Mouse (Mus musculus) hematopoietic stem cell, adult 5-6 weeks (primary cell): ENCODE results near the gene Egfl8. TPM values are rescaled to one million over a fixed set of nuclear protein-coding genes. Genes with fewer than 3 reads are reported as not detected.

Source experiments
- ATAC-seq, 2 experiments: fragments of 125-278 bp in 1 of 2; replicated peaks in 1 of 2; 2 replicates each; pipeline ENCODE4 v1.8.0; 2016 to 2017; ENCODE audit warnings: inconsistent platforms in 2 of 2, mild to moderate bottlenecking in 2 of 2, moderate number of reproducible peaks in 2 of 2, low read depth in 1 of 2, moderate TSS enrichment in 1 of 2; ENCODE audit not compliant: low FRiP score in 2 of 2, poor library complexity in 2 of 2, severe bottlenecking in 2 of 2, insufficient read depth in 1 of 2, low TSS enrichment in 1 of 2
- total RNA-seq: library from RNA; stranded (forward); fragments of 172-1452, 232-1000 nt; gene quantifications from 2 replicates; pipeline ENCODE4 v1.2.3, GENCODE M21; 2017

Egfl8 gene
- total RNA-seq = 1.3 and 4.5 TPM in 2 replicates

DNA sequence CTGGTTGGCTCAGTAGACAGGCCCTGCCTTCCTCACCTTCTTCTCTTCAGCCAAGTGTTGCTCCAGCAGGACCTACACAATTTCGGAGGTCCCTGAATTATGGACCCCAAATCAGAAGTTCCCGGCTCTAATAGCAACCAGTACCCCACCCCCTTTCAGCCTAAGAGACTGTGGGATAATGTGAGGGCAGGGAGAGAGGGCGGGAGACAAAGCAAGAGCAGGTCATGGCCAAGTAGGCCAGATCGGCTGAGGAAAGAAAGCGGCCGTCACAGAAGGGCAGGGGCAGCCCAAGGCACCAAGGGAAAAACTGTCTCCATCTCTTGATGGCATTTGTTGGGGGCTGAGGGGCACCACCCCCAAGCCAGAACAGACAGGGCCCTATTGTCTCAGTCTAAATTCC is at the start of gene Egfl8:
TSS of gene Egfl8 (minus strand) at position 101 of the 400 bp plus-strand sequence.
- ATAC-seq = no peak

DNA sequence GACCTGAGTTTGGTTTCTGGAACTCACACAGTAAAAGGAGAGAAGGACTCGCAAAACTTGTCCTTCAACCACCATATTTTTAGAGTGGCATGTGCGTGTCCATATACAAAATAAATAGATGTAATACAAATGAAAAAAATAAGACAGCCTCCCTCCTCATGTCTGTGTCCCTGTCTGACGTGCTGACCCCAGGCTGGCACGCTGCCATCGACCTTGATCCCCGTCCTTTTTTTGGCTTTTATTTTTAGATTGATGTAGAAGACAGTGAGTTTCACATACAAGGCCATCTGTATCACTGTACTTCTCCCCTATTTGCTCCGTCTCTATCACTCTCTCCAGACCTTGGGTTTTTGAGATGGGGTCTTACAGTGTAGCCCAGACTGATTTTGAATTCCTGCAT is 48.7 kb upstream of the Egfl8 start:
- no peak for ATAC-seq

DNA sequence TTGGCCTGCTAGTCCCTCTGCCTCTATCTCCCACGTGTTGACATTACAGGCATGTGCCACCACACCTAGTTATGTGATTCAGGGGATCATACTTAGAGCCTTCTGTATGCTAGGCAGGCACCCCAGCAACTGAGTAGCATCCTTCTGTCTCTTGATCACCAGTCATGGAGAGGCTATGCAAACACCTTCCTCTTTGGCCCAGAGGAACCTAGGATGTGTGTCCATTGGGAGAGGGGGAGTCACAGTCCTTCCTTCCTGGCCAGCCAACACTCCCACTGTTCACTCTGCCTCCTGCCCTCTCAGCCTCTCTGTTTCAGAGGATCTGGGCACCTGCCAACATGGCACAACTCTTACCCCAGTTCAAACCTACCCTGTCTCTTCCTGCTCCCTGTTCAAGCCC is 47.8 kb upstream of the Egfl8 start:
- ATAC-seq = no peak

DNA sequence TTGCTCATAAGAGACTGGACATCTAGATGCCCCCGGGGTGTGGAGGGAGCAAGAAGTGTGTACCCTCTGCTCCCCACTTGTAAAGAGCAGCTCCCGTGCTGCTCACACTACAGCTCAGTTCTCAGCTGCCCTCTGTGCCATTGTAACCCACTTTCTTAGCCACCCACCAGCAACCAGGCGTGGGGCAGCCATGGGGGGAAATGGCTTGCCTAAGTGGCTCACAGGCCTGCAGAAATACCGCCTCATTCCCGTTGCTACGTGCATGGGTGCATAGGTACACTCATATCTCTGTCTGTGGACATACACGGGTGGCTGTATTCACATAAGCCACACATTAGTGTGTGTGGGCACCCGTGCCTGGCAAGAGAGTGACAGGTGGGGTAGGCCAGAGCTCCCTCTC is 47.2 kb upstream of the Egfl8 start:
- ATAC-seq = no peak

DNA sequence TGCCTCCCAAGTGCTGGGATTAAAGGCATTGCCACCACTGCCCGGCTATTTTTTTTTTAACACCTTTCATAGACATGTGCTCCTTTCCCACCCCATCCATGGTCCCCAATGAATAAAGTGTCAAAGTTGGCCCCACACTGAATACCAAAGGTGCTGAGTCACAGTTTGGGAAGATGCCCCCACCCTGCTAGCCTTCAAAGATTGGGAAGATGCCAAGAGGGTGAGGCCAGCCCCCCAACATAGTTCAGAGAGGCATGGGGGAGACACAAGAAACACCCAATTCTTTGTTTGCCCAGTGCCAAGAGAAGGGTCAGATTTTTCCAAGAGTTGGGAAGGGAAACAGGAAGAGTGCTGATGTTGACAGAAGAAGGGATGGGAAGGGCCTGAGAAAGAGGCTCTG is 46.7 kb upstream of the Egfl8 start:
- ATAC-seq = no peak

DNA sequence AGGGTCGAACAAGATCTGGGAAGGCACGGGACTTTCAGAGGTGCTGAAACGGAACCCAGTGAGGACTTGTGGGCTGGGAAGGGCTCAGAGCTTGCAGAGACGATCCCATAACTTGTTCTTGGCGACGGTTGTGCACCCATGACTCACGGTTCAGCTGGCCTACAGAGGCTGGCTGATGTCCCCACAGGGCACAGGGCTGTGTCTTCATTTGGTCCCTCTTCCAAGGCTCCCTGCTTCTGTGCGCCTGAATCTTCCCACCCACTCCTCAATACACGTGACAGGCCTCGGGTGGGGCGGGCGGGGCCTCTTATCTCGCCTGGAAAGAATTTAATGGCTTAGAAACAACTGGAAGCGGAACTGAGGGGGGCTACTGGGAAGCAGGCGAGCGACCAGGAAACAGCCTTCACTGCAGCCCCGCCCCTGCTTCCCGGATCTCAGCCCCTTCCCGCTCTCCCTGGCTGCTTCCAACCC is 45.4 kb upstream of the Egfl8 start:
- no peak for ATAC-seq

DNA sequence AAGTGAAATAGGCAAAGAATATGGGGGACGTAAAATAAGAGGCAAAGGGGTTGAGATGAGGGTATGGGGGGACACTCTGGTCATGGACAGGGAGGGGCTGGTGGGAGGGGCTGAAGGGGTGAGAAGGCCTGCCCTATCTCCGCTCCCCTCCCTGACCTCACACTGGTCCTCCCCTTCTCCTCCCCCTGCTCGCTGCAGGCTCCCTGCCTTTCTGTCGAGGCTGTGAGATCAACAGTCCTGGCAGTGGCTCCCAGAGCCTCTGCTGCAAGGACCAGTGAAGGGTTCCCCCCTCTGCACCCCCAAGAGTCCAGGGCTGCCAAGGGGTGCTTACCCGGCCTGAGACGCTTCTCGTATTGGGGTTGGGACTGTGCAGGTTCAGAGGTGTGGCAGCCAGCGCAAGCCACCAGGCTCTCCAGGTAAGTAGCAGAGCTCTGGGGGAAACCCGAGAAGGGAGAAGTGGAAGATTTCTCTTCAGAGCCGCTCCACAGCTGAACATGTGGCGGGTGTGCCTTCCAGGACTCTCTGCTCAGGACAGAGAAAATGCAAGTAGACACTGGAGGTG is 44.6 kb upstream of the Egfl8 start:
- no peak for ATAC-seq

DNA sequence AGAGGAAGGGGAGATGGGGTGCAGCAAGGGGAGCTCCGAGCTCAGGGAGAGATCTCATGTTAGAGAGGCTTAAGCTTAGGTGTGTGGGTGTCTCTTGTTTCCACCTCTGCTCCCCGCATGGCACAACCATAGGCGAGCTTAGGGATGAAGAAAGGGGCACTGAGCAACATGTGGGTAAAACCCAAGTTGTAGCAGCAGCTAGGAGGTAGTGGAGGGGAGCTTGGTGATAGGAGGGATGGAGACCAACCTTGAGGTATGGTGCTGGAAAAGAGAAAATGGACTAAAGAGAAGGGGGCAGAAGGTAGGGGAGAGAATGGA is 44.1 kb upstream of the Egfl8 start:
- ATAC-seq = no peak

DNA sequence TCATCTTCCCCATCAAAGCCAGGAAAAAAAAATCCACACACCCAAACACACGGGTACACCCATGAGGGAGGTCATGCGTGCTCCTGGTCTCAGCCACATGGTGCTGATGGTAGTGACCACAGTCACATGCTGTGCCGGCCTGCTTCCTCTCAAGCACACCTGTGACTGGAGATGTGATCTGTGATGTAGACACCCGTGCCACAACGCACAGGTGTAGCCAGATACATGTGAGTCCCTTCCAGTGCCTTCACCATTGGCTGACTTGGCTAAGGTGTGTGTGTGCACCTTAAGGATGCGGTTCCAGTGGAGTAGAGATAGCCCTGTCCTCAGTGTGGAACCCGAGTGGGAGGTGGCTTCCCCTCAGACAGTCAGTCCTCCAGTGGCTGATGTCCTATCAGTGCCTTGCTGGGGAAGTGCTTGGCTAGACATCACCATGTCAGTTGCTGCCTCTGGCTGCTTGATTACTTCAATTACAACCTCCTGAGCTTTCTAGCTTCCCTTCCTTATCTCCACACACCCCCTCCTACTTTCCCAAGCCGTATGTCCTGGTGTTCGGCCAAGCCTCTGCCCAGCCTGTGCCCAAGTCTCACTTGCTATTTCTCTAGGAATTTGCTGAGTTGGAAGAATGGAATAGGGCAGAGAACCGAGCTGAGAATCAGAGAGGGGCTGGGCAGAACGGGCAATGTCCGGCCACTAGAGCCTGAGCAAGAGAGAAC is 43.6 kb upstream of the Egfl8 start:
- no peak for ATAC-seq

DNA sequence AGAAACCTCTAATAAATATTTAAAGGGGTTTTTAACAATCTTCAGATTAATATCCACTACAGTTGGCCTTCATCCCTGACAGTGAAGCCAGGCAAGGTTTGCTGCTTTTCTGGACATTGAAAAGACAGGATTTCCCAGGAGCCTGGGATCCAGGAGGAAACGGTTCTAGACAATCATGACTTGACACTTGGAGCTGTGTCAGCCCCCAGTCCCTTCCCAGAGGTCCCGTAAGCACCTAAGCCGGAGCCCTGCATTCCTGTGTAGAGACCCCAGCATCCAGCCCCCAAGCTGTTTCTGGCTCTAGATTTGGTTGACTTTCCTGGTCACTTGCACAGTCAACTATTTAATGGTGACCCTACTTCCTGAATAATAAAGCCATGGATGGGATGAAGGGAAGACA is 42.8 kb upstream of the Egfl8 start:
- ATAC-seq = no peak

DNA sequence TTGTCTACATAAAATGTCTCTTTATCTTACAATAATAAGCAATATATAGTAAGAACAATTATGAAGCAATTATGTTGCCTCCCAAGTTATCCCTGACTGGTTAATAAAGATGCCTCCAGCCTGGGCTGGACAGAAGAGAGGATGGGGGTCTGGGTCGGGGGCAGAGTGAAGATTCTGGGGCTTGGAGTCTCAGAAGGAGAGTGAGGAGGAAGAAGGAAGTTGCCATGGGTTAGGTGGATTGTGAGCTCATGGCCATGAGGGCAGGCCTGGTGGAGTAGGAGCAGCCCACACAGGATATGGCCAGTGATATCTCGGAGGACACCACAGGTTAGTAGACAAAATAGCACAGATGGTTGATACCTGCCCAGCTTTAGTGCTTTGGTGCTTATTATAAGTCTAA is 42.4 kb upstream of the Egfl8 start:
- ATAC-seq = no peak

DNA sequence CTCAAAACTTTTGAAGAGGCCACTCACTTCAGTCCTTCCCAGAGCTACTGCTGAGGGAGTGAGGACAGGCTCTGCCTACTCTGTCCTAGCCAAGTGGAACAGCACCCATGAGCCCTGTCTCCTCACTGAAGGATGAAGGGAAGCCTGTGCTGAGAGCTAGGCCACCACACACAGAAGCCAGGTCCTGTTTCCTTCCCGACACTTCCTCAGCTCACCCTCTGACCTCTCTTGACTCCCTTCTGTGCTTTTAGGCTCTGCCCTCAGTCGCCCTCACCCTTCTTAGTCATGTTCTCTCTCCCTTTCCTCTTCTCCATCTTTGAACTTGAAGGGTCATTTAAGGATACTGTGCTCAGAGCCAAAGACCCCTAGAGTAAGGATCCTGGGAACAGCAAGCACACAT is 41.5 kb upstream of the Egfl8 start:
- no peak for ATAC-seq

DNA sequence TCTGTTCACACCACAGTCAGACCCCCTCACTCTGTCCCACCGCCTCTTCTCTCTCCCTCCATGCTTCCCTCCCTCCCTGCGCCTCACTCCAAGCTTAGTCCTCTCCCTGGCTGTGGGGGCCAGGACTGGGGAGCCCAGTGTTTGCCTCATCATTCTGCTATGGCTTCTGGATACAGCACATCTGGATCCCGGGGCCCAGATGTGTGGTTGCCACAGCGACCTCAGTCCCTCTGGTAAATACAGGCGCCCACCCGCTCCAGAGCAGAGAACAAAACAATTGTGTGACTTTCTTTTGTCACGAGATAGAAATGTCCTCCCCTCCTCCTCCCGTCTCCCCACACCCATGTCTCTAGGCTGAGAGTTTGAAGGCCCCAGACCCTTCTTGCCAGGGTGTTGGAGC is 40.9 kb upstream of the Egfl8 start:
- ATAC-seq = no peak

DNA sequence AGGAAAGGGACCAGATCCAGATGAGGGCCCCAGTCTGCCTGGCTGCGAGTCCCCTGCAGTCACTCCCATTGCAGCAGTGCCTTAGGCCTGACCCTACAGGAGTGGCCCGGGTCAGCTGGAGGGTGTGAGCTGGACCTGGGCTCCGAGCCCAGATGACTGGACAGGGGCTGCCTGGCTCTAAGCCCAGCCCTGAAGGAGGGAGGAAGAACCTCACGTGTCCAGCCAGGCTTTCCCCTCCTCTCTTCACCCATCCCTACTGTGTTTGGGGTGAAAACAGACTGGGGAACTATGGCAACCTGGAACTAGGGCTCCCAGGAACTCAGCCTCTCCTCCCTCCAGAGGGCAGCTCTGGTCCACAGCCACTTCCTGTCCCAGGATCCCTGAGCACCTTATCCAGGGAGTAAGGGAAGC is 39.8 kb upstream of the Egfl8 start:
- ATAC-seq = no peak

DNA sequence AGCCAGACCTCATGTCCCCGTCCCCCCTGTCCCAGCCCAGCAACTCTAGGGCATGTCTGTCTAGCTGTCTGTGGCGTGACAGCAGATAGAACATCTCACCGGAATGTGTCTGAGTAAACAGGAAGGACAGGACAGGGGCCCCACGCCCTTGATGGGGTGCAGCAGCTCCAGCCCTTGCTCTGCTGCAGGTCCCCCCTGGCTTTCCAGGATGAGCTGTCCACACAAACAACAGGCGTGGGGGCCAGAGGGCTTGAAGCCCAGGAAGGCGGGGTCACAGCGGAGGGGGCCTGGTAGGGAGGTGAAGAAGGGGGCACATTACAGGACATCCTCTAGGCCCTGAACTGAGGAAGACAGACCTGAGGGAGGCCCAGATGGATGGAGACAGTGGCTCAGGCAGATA is 39.4 kb upstream of the Egfl8 start:
- ATAC-seq = no peak

DNA sequence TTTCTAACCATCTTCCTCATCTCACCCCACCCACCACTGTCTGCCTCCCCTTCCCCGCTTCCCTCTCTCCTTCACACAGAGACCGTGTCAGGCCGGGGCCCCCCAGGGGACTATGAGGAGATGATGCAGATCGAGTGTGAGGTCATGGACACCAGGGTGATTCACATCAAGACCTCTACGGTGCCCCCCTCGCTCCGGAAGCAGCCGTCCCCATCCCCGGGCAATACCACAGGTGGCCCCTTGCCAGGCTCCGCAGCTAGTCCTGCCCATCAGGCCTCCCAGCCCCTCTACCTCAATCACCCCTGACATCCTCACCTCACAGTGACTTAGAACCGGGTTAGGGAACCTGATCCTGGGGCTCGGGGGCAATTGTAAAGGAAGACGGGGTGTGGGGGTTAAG is 38.6 kb upstream of the Egfl8 start:
- no peak for ATAC-seq

DNA sequence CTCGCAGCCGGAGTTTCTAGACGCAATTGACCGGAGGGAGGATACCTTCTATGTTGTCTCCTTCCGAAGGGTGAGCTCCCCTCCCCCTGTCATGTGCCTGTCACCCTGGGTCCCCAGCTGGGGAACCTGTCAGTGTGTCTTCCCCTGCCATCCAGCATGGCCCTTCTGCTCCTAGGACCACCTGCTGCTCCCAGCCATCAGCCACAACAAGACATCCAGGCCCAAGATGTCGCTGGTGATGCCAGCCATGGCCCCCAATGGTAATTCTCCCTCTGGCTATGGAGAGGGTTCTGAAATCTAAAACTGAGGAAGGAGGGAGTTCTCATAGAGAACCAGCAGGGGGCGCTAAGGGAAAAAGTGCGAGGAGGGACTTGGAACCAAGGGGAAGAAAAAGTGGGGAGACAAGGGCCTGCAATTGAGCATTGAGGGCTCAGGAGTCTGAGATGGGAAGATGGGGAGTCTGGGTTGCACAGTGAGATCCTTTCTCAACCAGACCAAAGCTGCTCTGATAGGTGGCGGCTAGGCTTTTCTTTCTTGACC is 38.0 kb upstream of the Egfl8 start:
- peak in 1 of 2 experiments; percentile 29; a peak in 1 of 4 replicates for ATAC-seq

DNA sequence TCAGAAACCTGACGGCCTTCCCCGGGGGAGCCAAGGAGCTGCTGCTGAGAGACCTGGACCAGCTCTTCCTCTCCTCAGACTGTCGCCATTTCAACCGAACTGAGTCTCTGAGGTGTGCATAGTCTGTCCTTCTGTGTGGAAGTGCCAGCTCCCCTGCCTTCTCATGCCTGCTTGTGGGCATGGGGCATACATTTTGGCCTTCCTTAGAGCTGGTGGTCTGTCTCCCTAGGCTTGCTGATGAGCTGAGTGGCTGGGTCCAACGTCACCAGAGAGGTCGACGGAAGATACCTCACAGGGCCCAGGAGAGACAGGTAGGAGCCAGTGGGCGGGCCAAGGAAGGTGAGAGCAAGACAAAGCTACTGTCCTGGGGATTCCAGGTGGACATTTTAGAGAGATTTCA is 37.2 kb upstream of the Egfl8 start:
- no peak for ATAC-seq

DNA sequence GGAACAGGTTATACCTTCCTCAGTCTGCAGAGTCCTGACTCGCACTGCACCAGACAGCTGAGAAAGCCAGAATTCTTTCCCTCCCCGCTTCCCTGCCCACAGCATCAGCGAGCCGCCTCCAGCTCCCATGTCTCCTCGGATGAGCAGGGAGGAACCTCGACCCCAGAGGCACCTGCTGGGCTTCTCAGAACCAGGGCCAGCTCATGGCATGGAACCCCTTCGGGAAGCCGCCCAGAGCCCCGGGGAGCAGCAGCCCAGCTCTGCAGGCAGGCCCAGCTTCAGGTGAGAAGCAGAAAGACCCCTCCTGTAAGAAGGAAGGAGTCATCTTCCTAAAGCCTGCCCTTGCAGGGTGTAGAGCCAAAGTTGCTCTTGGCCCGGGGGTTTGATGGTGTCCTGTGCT is 36.8 kb upstream of the Egfl8 start:
- no peak for ATAC-seq
